Mouse (Mus musculus) neural tube, embryonic 11.5 days (tissue): Measurements from ENCODE around the gene Olfr288. TPM values are rescaled to one million over a fixed set of nuclear protein-coding genes. Genes with fewer than 3 reads are reported as not detected.

ENCODE experiments used
- ATAC-seq: fragments of 200-750 bp; cut with Nextera tagmentation; 2 replicates; pipeline ENCODE4 v1.8.0; 2017; ENCODE audit warnings: moderate number of reproducible peaks, mild to moderate bottlenecking, moderate TSS enrichment, moderate library complexity; ENCODE audit not compliant: insufficient read depth, low FRiP score, low TSS enrichment
- DNase-seq: peaks from one replicate; pipeline ENCODE4 v3.0.0-alpha.2; 2015; ENCODE audit warnings: low spot score
- H3K27ac ChIP-seq: fragments of 300-500 bp; sonication (generic); 2 replicates; pipeline ENCODE4 v1.5.1; 2014; ENCODE audit warnings: low read depth, mild to moderate bottlenecking, low read length
- H3K27me3 ChIP-seq: fragments of 300-500 bp; sonication (generic); 2 replicates; pipeline ENCODE4 v1.6.1; 2014; ENCODE audit warnings: mild to moderate bottlenecking, low read length, mixed read lengths; ENCODE audit not compliant: control insufficient read depth, insufficient read depth
- H3K36me3 ChIP-seq: fragments of 300-500 bp; sonication (generic); 2 replicates; pipeline ENCODE4 v1.6.1; 2014; ENCODE audit warnings: mild to moderate bottlenecking, low read length, moderate library complexity, mixed read lengths; ENCODE audit not compliant: control insufficient read depth, insufficient read depth
- H3K4me1 ChIP-seq: fragments of 300-500 bp; sonication (generic); 2 replicates; pipeline ENCODE4 v1.6.1; 2014; ENCODE audit warnings: low read length, mixed read lengths; ENCODE audit not compliant: control insufficient read depth, insufficient read depth
- H3K4me2 ChIP-seq: fragments of 300-500 bp; sonication (generic); 2 replicates; pipeline ENCODE4 v1.6.1; 2014; ENCODE audit warnings: low read depth, mild to moderate bottlenecking, moderate library complexity
- H3K4me3 ChIP-seq: fragments of 300-500 bp; sonication (generic); 2 replicates; pipeline ENCODE4 v1.5.1; 2014; ENCODE audit warnings: low read depth, low read length
- H3K9ac ChIP-seq: fragments of 300-500 bp; sonication (generic); 2 replicates; pipeline ENCODE4 v1.6.1; 2014; ENCODE audit warnings: mild to moderate bottlenecking, low read length
- H3K9me3 ChIP-seq: fragments of 300-500 bp; sonication (generic); 2 replicates; pipeline ENCODE4 v1.6.1; 2016; ENCODE audit warnings: low read length; ENCODE audit not compliant: control insufficient read depth
- WGBS: fragments of 180-500 bp; shearing (Covaris S2); extraction: QIAGEN DNeasy Blood & Tissue Kit; methylation state at CpG from one replicate; pipeline ENCODE4 v1.1.7; 2014; 5-methylcytosine and 5-hydroxymethylcytosine counted together
- polyA plus RNA-seq: library from polyadenylated mRNA; unstranded; fragments of >200 nt; fragmentation: Nextera tagmentation; extraction: Ambion mirVana; gene quantifications from 2 replicates; pipeline ENCODE4 v1.2.1, GENCODE M21; 2014

The Olfr288 gene
- polyA plus RNA-seq, 1 experiment from 2014 or later, result not detected

- Histone ChIP-seq H3K4me3 (no peak overlapping the region), H3K36me3 (no peaks in the 10 kb centered on the region), H3K4me2 (no peak overlapping the region), H3K27ac (no peak overlapping the region), H3K27me3 (peaks cover 41% of the 10 kb centered on the region), H3K9me3 (no peaks in the 10 kb centered on the region), H3K9ac (no peak overlapping the region), H3K4me1 (peaks cover 15% of the 10 kb centered on the region)
- no peak for DNase-seq
- ATAC-seq, result no peak
- WGBS, result 73% methylated on average over 9 of the region's 9 CpGs
These were observed 24.4 kb downstream of the Olfr288 start for GRCm38 (mm10) chr15:98170917-98171316.

- peaks cover 15% of the 10 kb centered on the region for H3K4me1 ChIP-seq
- no peak overlapping the region for H3K4me3 ChIP-seq
- H3K4me2 ChIP-seq, result peak overlapping the region; percentile 22
- no peak overlapping the region for H3K27ac ChIP-seq
- peak; percentile 30 for DNase-seq
- no peak overlapping the region for H3K9ac ChIP-seq
- H3K27me3 ChIP-seq, result peaks cover 41% of the 10 kb centered on the region
- WGBS, result 38% methylated on average over 7 of the region's 7 CpGs
- no peaks in the 10 kb centered on the region for H3K36me3 ChIP-seq
- ATAC-seq, result no peak
- no peaks in the 10 kb centered on the region for H3K9me3 ChIP-seq
These were observed 25.0 kb downstream of the Olfr288 start for GRCm38 (mm10) chr15:98170365-98170764.

- H3K4me3 ChIP-seq, result peak overlapping the region; percentile 45
- DNase-seq, result no peak
- no peaks in the 10 kb centered on the region for H3K36me3 ChIP-seq
- peak overlapping the region; percentile 72 for H3K4me2 ChIP-seq
- ATAC-seq, result no peak
- H3K27ac ChIP-seq, result no peak overlapping the region
- no peak overlapping the region for H3K9ac ChIP-seq
- peaks cover 15% of the 10 kb centered on the region for H3K4me1 ChIP-seq
- H3K9me3 ChIP-seq, result no peaks in the 10 kb centered on the region
- 3% methylated on average over 19 of the region's 19 CpGs for WGBS
- peaks cover 41% of the 10 kb centered on the region for H3K27me3 ChIP-seq
These were observed 26.7 kb downstream of the Olfr288 start for GRCm38 (mm10) chr15:98168622-98169004.

GRCm38 (mm10) chr15:98167645-98168621 lies 27.4 kb downstream of the Olfr288 start:
- H3K36me3 ChIP-seq, result no peaks in the 10 kb centered on the region
- H3K27ac ChIP-seq, result peak overlapping the region; percentile 87
- peak overlapping the region; percentile 45 for H3K4me3 ChIP-seq
- H3K27me3 ChIP-seq, result peaks cover 41% of the 10 kb centered on the region
- H3K4me2 ChIP-seq, result peak overlapping the region; percentile 72
- no peaks in the 10 kb centered on the region for H3K9me3 ChIP-seq
- peak overlapping the region; percentile 50 for H3K9ac ChIP-seq
- H3K4me1 ChIP-seq, result peaks cover 15% of the 10 kb centered on the region
- 2% methylated on average over 69 of the region's 69 CpGs for WGBS
- ATAC-seq (peak; percentile 94), DNase-seq (peak; percentile 95)

- Histone ChIP-seq H3K27ac (peak within 1 kb of the TSS; percentile 87), H3K27me3 (peaks cover 41% of the 10 kb centered on the region), H3K36me3 (no peaks in the 10 kb centered on the region), H3K9ac (peak within 1 kb of the TSS; percentile 50), H3K4me3 (peak within 1 kb of the TSS; percentile 45), H3K9me3 (no peaks in the 10 kb centered on the region), H3K4me2 (peak within 1 kb of the TSS; percentile 72), H3K4me1 (peaks cover 15% of the 10 kb centered on the region)
- peak; percentile 22 for DNase-seq
- no peak for ATAC-seq
- 2% methylated on average over 18 of the region's 18 CpGs for WGBS
These were observed 28.2 kb downstream of the Olfr288 start, which contains the start of gene Ccdc184 for GRCm38 (mm10) chr15:98166963-98167644. Ccdc184 (plus strand) TSS chr15:98167158.

- no peaks in the 10 kb centered on the region for H3K36me3 ChIP-seq
- H3K9me3 ChIP-seq, result no peaks in the 10 kb centered on the region
- no peak within 1 kb of the TSS for H3K4me3 ChIP-seq
- DNase-seq (no peak), ATAC-seq (no peak)
- WGBS, result 86% methylated on average over 5 of the region's 5 CpGs
- peaks cover 15% of the 10 kb centered on the region for H3K4me1 ChIP-seq
- H3K27me3 ChIP-seq, result peaks cover 33% of the 10 kb centered on the region
- H3K4me2 ChIP-seq, result no peak within 1 kb of the TSS
- H3K9ac ChIP-seq, result no peak within 1 kb of the TSS
- H3K27ac ChIP-seq, result no peak within 1 kb of the TSS
These were observed 29.8 kb downstream of the Olfr288 start, which contains the start of gene Asb8 for GRCm38 (mm10) chr15:98165525-98165924. Asb8 (minus strand) TSS chr15:98165625.

- Histone ChIP-seq H3K4me1 (peaks cover 5% of the 10 kb centered on the region), H3K9me3 (no peaks in the 10 kb centered on the region), H3K4me3 (no peak overlapping the region), H3K36me3 (no peaks in the 10 kb centered on the region), H3K27ac (no peak overlapping the region), H3K9ac (no peak overlapping the region), H3K27me3 (peaks cover 6% of the 10 kb centered on the region; the same call in 1 of the 2 replicates), H3K4me2 (no peak overlapping the region)
- no peak for DNase-seq
- 74% methylated on average over 4 of the region's 4 CpGs for WGBS
- no peak for ATAC-seq
These were observed 32.8 kb downstream of the Olfr288 start for GRCm38 (mm10) chr15:98162561-98162960.

GRCm38 (mm10) chr15:98161026-98161805 lies 34.1 kb downstream of the Olfr288 start:
- no peak for ATAC-seq
- 75% methylated on average over 19 of the region's 19 CpGs for WGBS
- H3K4me1 ChIP-seq, result no peaks in the 10 kb centered on the region
- no peak overlapping the region for H3K27ac ChIP-seq
- H3K9me3 ChIP-seq, result no peaks in the 10 kb centered on the region
- DNase-seq, result no peak
- H3K9ac ChIP-seq, result no peak overlapping the region
- H3K4me3 ChIP-seq, result no peak overlapping the region
- no peak overlapping the region for H3K4me2 ChIP-seq
- no peaks in the 10 kb centered on the region for H3K36me3 ChIP-seq
- H3K27me3 ChIP-seq, result no peaks in the 10 kb centered on the region; the same call in 1 of the 2 replicates
